Mouse (Mus musculus) layer of hippocampus, adult 9-10 months (tissue): ENCODE data around the gene Gm20929.
"Not testable (repeated sequence)": the region's sequence is repeated elsewhere in the genome, so short reads cannot be mapped to it uniquely, and the experiment has no call there.

Experiments
- DNase-seq: peaks from one replicate; pipeline ENCODE4 v3.0.0; 2022; ENCODE audit warnings: low spot score

Gene Gm20929

DNA sequence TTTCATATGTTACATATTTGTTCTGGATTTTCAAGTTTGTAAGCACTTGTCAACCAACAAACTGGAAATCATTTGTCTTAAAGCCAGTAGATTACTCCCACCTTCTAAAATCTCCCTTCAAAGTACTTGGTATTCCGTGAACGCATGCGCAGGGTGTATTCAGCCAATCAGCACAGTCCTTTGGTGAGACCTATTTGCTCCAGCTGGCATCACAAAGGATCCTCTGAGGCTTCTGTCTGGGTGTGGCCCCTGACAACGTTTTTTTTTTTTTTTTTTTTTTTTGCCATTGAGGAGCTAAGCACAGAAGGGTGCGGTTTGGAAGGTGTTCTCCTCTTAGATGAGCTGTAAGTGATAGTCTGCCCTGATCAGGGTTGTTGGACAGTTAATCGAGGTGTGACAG is at the start of gene Gm20929:
Gm20929 (plus strand) TSS at position 301 of the 400 bp plus-strand sequence.
- DNase-seq, result not testable (repeated sequence)
